Mouse (Mus musculus) C2C12 (cell line): ENCODE measurements around the gene Ugt1a10. TPM values are rescaled to one million over a fixed set of nuclear protein-coding genes. Genes with fewer than 3 reads are reported as not detected.

Experiments
- H3K27me3 ChIP-seq: one replicate; pipeline ENCODE4 v1.6.1; 2011; ENCODE audit not compliant: control insufficient read depth, insufficient read depth, insufficient read length
- H3K36me3 ChIP-seq: one replicate; pipeline ENCODE4 v1.6.1; 2011; ENCODE audit not compliant: control insufficient read depth, insufficient read depth
- H3K4me3 ChIP-seq: one replicate; pipeline ENCODE4 v1.5.1; 2011; ENCODE audit warnings: mild to moderate bottlenecking, control low read depth; ENCODE audit not compliant: poor library complexity, insufficient read depth, severe bottlenecking
- H3K79me2 ChIP-seq: one replicate; pipeline ENCODE4 v1.6.1; 2011; ENCODE audit not compliant: control insufficient read depth, insufficient read depth
- H3K79me3 ChIP-seq: one replicate; pipeline ENCODE4 v1.6.1; 2011; ENCODE audit warnings: low read depth, control low read depth
- H3ac ChIP-seq: one replicate; pipeline ENCODE3; 2011; ENCODE audit warnings: low read depth; ENCODE audit not compliant: control insufficient read depth, insufficient read length
- CEBPB ChIP-seq: IDR thresholded peaks from one replicate; pipeline ENCODE4 v1.6.1; 2011; ENCODE audit warnings: low read depth, mild to moderate bottlenecking, control low read depth, moderate library complexity
- CTCF ChIP-seq: IDR thresholded peaks from one replicate; pipeline ENCODE4 v1.5.1; 2011; ENCODE audit not compliant: control insufficient read depth, insufficient read depth, insufficient read length
- FOSL1 ChIP-seq: IDR thresholded peaks from one replicate; pipeline ENCODE4 v1.8.0; 2011; ENCODE audit warnings: mild to moderate bottlenecking, low read length; ENCODE audit not compliant: poor library complexity, insufficient read depth, severe bottlenecking
- MAX ChIP-seq: IDR thresholded peaks from one replicate; pipeline ENCODE4 v1.6.1; 2011; ENCODE audit warnings: mild to moderate bottlenecking, control low read depth
- MYOD1 ChIP-seq: IDR thresholded peaks from one replicate; pipeline ENCODE4 v1.6.1; 2011; ENCODE audit warnings: low read depth; ENCODE audit not compliant: control insufficient read depth, insufficient read length
- MYOG ChIP-seq: IDR thresholded peaks from one replicate; pipeline ENCODE4 v1.6.1; 2011; ENCODE audit not compliant: control insufficient read depth, insufficient read length; ENCODE audit errors: extremely low read depth
- USF1 ChIP-seq: IDR thresholded peaks from one replicate; pipeline ENCODE4 v1.6.1; 2011; ENCODE audit warnings: low read depth, mild to moderate bottlenecking, control low read depth, moderate library complexity
- polyA plus RNA-seq: library from polyadenylated mRNA; unstranded; fragments of >200 nt; fragmentation: generic; extraction: Trizol; gene quantifications from one replicate; pipeline ENCODE4 v1.2.1, GENCODE M21; 2012; ENCODE audit warnings: missing spikeins

Ugt1a10 gene
- polyA plus RNA-seq, 1 experiment: not detected

GRCm38 (mm10) chr1:88235894-88236415, 180.8 kb downstream of the Ugt1a10 start:
- Histone ChIP-seq H3K79me2 (no peaks in the 10 kb centered on the region), H3K4me3 (no peak overlapping the region), H3K27me3 (peaks cover 45% of the 10 kb centered on the region), H3K36me3 (no peaks in the 10 kb centered on the region), H3ac (no peak overlapping the region), H3K79me3 (no peaks in the 10 kb centered on the region)
- TF ChIP-seq CTCF (no peak), USF1 (no peak), FOSL1 (no peak), MYOD1 (no peak), MYOG (no peak), CEBPB (no peak)

- H3K79me2 ChIP-seq: no peaks in the 10 kb centered on the region
- TF ChIP-seq CEBPB (no peak), CTCF (no peak), MAX (no peak), MYOD1 (no peak), USF1 (no peak), MYOG (no peak), FOSL1 (no peak)
- peaks cover 39% of the 10 kb centered on the region for H3K27me3 ChIP-seq
- H3ac ChIP-seq: no peak overlapping the region
- no peaks in the 10 kb centered on the region for H3K79me3 ChIP-seq
- H3K36me3 ChIP-seq: no peaks in the 10 kb centered on the region
- no peak overlapping the region for H3K4me3 ChIP-seq
Measured at GRCm38 (mm10) chr1:88237311-88237710, 182.1 kb downstream of the Ugt1a10 start.

- Histone ChIP-seq H3K79me3 (no peaks in the 10 kb centered on the region), H3K4me3 (no peak overlapping the region), H3ac (no peak overlapping the region), H3K36me3 (no peaks in the 10 kb centered on the region), H3K27me3 (peaks cover 43% of the 10 kb centered on the region), H3K79me2 (no peaks in the 10 kb centered on the region)
- TF ChIP-seq MYOD1: no peak
- TF ChIP-seq CEBPB: no peak
- TF ChIP-seq MYOG: no peak
- TF ChIP-seq USF1: no peak
- no peak for TF ChIP-seq FOSL1
- no peak for TF ChIP-seq MAX
- TF ChIP-seq CTCF: no peak
Measured at GRCm38 (mm10) chr1:88238771-88239170, 183.6 kb downstream of the Ugt1a10 start.

GRCm38 (mm10) chr1:88240072-88240471, 184.9 kb downstream of the Ugt1a10 start:
- H3ac ChIP-seq: no peak overlapping the region
- H3K27me3 ChIP-seq: peaks cover 36% of the 10 kb centered on the region
- TF ChIP-seq CEBPB (no peak), MYOG (no peak), USF1 (no peak), MYOD1 (no peak), FOSL1 (no peak), CTCF (no peak), MAX (no peak)
- no peaks in the 10 kb centered on the region for H3K36me3 ChIP-seq
- H3K4me3 ChIP-seq: no peak overlapping the region
- no peaks in the 10 kb centered on the region for H3K79me2 ChIP-seq
- no peaks in the 10 kb centered on the region for H3K79me3 ChIP-seq

- Histone ChIP-seq H3K36me3 (no peaks in the 10 kb centered on the region), H3K27me3 (peaks cover 31% of the 10 kb centered on the region), H3K79me2 (no peaks in the 10 kb centered on the region), H3ac (no peak overlapping the region), H3K79me3 (no peaks in the 10 kb centered on the region), H3K4me3 (no peak overlapping the region)
- no peak for TF ChIP-seq USF1
- TF ChIP-seq FOSL1: no peak
- TF ChIP-seq MYOG: no peak
- no peak for TF ChIP-seq CTCF
- TF ChIP-seq MYOD1: no peak
- no peak for TF ChIP-seq CEBPB
- no peak for TF ChIP-seq MAX
Measured at GRCm38 (mm10) chr1:88240579-88240978, 185.4 kb downstream of the Ugt1a10 start.

- TF ChIP-seq MYOG (no peak), CEBPB (no peak), MAX (no peak), USF1 (no peak), CTCF (no peak), FOSL1 (no peak), MYOD1 (no peak)
- H3K36me3 ChIP-seq: no peaks in the 10 kb centered on the region
- H3K79me3 ChIP-seq: no peaks in the 10 kb centered on the region
- H3ac ChIP-seq: no peak overlapping the region
- H3K4me3 ChIP-seq: no peak overlapping the region
- H3K79me2 ChIP-seq: no peaks in the 10 kb centered on the region
- peaks cover 20% of the 10 kb centered on the region for H3K27me3 ChIP-seq
Measured at GRCm38 (mm10) chr1:88243861-88244260, 188.7 kb downstream of the Ugt1a10 start.
